Mouse (Mus musculus) ES-Bruce4 (cell line): ENCODE measurements at regions not wholly inside any gene's neighbourhood (a gene's known extent, or its start where the extent isn't known, plus 50 kb on each side); places are given as distances from the start of the nearest gene placed in this dataset.

ENCODE experiments used
- H3K27ac ChIP-seq: 2 replicates; pipeline ENCODE4 v1.5.1; 2012; ENCODE audit warnings: low read length, inconsistent platforms; ENCODE audit not compliant: insufficient read depth
- H3K27me3 ChIP-seq: 2 replicates; pipeline ENCODE4 v1.6.1; 2012; ENCODE audit warnings: mild to moderate bottlenecking, low read length, inconsistent platforms; ENCODE audit not compliant: control insufficient read depth, poor library complexity, insufficient read depth, severe bottlenecking
- H3K36me3 ChIP-seq: 2 replicates; pipeline ENCODE4 v1.6.1; 2012; ENCODE audit warnings: inconsistent platforms, mild to moderate bottlenecking, low read length, moderate library complexity; ENCODE audit not compliant: control insufficient read depth, poor library complexity, insufficient read depth, severe bottlenecking
- H3K4me1 ChIP-seq: one replicate; pipeline ENCODE4 v1.8.1; 2011; ENCODE audit warnings: low read length; ENCODE audit not compliant: control insufficient read depth, insufficient read depth
- H3K4me3 ChIP-seq: 2 replicates; pipeline ENCODE4 v1.5.1; 2011; ENCODE audit warnings: low read depth, mild to moderate bottlenecking, low read length
- H3K9ac ChIP-seq: 2 replicates; pipeline ENCODE4 v1.6.1; 2012; ENCODE audit warnings: low read depth, mild to moderate bottlenecking, inconsistent platforms; ENCODE audit not compliant: poor library complexity, severe bottlenecking
- H3K9me3 ChIP-seq: replicated peaks from 2 replicates; pipeline ENCODE4 v1.6.1; 2012; ENCODE audit warnings: mild to moderate bottlenecking, low read length, inconsistent platforms; ENCODE audit not compliant: control insufficient read depth, poor library complexity, insufficient read depth, severe bottlenecking
- CTCF ChIP-seq: IDR thresholded peaks from one replicate; pipeline ENCODE4 v1.8.1; 2011; ENCODE audit warnings: low read depth, low read length
- EP300 ChIP-seq: IDR thresholded peaks from 2 replicates; pipeline ENCODE4 v1.6.1; 2011; ENCODE audit warnings: low read depth, low read length; ENCODE audit not compliant: insufficient read depth
- POLR2A ChIP-seq: IDR thresholded peaks from one replicate; pipeline ENCODE4 v1.8.1; 2011; ENCODE audit warnings: low read length; ENCODE audit not compliant: insufficient read depth

GRCm38 (mm10) chr6:140874831-140875230 is 145.7 kb downstream of the Gm11077 start:
- no peaks in the 10 kb centered on the region for H3K9me3 ChIP-seq
- H3K9ac ChIP-seq, result no peak overlapping the region
- H3K27me3 ChIP-seq, result peaks cover 2% of the 10 kb centered on the region; the same call in 1 of the 2 replicates
- no peaks in the 10 kb centered on the region for H3K4me1 ChIP-seq
- H3K36me3 ChIP-seq, result no peaks in the 10 kb centered on the region
- H3K4me3 ChIP-seq, result no peak overlapping the region
- no peak for TF ChIP-seq POLR2A
- no peak for TF ChIP-seq EP300
- TF ChIP-seq CTCF, result no peak
- H3K27ac ChIP-seq, result no peak overlapping the region

- Histone ChIP-seq H3K36me3 (no peaks in the 10 kb centered on the region), H3K27me3 (no peaks in the 10 kb centered on the region), H3K4me1 (no peaks in the 10 kb centered on the region), H3K9me3 (0 out of 2 replicates have a peak, but pooled peaks cover 3% of the 10 kb centered on the region), H3K9ac (no peak overlapping the region), H3K4me3 (no peak overlapping the region), H3K27ac (no peak overlapping the region)
- no peak for TF ChIP-seq CTCF
- TF ChIP-seq POLR2A, result no peak
- TF ChIP-seq EP300, result no peak
These were observed 154.6 kb downstream of the Gm11077 start for GRCm38 (mm10) chr6:140883651-140884050.

GRCm38 (mm10) chr6:140888610-140889009 is 159.5 kb downstream of the Gm11077 start:
- no peak overlapping the region for H3K4me3 ChIP-seq
- no peaks in the 10 kb centered on the region for H3K27me3 ChIP-seq
- H3K9me3 ChIP-seq, result no peaks in the 10 kb centered on the region
- H3K27ac ChIP-seq, result no peak overlapping the region
- no peak for TF ChIP-seq EP300
- no peak for TF ChIP-seq CTCF
- TF ChIP-seq POLR2A, result no peak
- H3K36me3 ChIP-seq, result no peaks in the 10 kb centered on the region
- H3K4me1 ChIP-seq, result no peaks in the 10 kb centered on the region
- H3K9ac ChIP-seq, result no peak overlapping the region

- H3K36me3 ChIP-seq, result no peaks in the 10 kb centered on the region
- no peak overlapping the region for H3K9ac ChIP-seq
- no peaks in the 10 kb centered on the region for H3K9me3 ChIP-seq
- H3K27me3 ChIP-seq, result no peaks in the 10 kb centered on the region
- TF ChIP-seq CTCF (no peak), POLR2A (no peak), EP300 (no peak)
- H3K4me1 ChIP-seq, result no peaks in the 10 kb centered on the region
- no peak overlapping the region for H3K27ac ChIP-seq
- no peak overlapping the region for H3K4me3 ChIP-seq
These were observed 161.0 kb downstream of the Gm11077 start for GRCm38 (mm10) chr6:140890060-140890459.

- Histone ChIP-seq H3K4me3 (no peak overlapping the region), H3K9ac (no peak overlapping the region), H3K4me1 (no peaks in the 10 kb centered on the region), H3K27me3 (no peaks in the 10 kb centered on the region), H3K9me3 (no peaks in the 10 kb centered on the region), H3K27ac (no peak overlapping the region), H3K36me3 (no peaks in the 10 kb centered on the region)
- TF ChIP-seq POLR2A (no peak), CTCF (no peak), EP300 (no peak)
These were observed 161.5 kb downstream of the Gm11077 start for GRCm38 (mm10) chr6:140890591-140890990.

GRCm38 (mm10) chr6:140894467-140894866 is 165.4 kb downstream of the Gm11077 start:
- no peak overlapping the region for H3K4me3 ChIP-seq
- H3K36me3 ChIP-seq, result no peaks in the 10 kb centered on the region
- H3K27me3 ChIP-seq, result 0 out of 2 replicates have a peak, but pooled peaks cover 2% of the 10 kb centered on the region
- H3K9ac ChIP-seq, result no peak overlapping the region
- H3K9me3 ChIP-seq, result no peaks in the 10 kb centered on the region
- no peaks in the 10 kb centered on the region for H3K4me1 ChIP-seq
- TF ChIP-seq EP300 (no peak), POLR2A (no peak), CTCF (no peak)
- H3K27ac ChIP-seq, result no peak overlapping the region
